Mouse (Mus musculus): ENCODE data around the gene Nacad. TPM values are rescaled to one million over a fixed set of nuclear protein-coding genes. Genes with fewer than 3 reads are reported as not detected.

Gene Nacad
- polyA plus RNA-seq, 1 experiment from 2014 or later = 9.8 TPM

DNA sequence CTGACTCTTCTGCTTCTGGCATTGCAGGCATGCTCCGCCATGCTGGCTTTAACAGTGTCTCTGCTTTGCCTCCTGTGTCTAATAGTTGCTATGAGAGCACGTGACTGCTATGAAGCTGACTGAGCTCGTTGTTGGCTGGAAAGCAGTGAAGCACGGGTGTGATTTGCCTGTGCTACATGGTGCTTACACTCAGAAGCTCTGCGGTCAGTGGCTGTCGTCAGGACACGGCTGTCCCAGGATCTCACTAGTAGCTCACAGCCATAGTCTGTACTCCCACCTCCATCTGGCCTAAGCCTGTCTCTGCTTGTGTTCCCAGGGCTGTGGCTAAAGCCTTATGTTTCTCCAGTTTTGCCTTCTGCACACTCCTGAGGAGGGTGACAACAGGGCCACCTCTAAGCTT lies 17.6 kb downstream of the Nacad start:
- H3K4me1 ChIP-seq = no peaks in the 10 kb centered on the region
- WGBS = 92% methylated on average over 7 of the region's 7 CpGs
- H3K36me3 ChIP-seq (replicated peaks) = peaks cover 97% of the 10 kb centered on the region
- no peak for DNase-seq (ENCODE audit: low spot score)
- no peaks in the 10 kb centered on the region for H3K27me3 ChIP-seq (replicated peaks; ENCODE audit: low read depth, poor library complexity, severe bottlenecking)
- no peaks in the 10 kb centered on the region for H3K9me3 ChIP-seq
- H3K27ac ChIP-seq (replicated peaks) = no peak overlapping the region
- no peak overlapping the region for H3K4me3 ChIP-seq

DNA sequence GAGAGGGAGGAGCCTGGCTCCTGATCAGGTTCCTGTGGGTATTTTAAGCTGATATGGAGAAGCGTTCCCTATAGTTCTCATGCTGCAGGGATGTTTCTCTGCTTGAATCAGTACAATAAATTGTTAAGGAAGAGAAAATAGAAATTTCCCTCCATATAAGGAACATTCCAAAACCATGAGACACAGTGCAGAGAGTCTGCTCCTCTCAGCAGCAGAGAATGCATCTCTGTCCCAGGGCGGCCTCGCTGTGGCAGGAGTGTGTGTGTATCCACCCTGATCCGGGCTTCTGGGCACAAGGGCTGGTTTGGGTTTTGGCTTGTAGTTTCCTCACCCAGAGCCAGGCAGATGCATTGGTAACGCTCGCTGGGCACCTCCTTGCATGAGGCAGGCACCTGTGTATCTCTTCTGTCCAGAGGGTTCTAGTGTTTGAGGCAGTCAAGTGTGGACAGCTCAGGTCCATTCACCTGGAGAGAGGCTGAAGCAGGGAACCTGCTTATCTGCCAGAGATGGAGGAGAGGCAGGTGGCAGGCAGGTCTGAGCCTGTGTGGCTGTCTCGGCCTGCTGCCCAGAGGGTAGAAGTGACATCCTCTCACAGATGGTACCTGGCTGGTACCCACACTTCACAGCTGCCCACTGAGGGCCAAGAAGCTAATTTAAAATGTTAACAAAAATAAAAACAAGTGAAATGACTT lies 18.5 kb downstream of the Nacad start:
- H3K4me1 ChIP-seq = no peaks in the 10 kb centered on the region
- peaks cover 95% of the 10 kb centered on the region for H3K36me3 ChIP-seq (replicated peaks)
- no peak overlapping the region for H3K27ac ChIP-seq (replicated peaks)
- DNase-seq (ENCODE audit: low spot score) = no peak
- H3K9me3 ChIP-seq = no peaks in the 10 kb centered on the region
- WGBS = 97% methylated on average over 7 of the region's 7 CpGs
- H3K27me3 ChIP-seq (replicated peaks; ENCODE audit: low read depth, poor library complexity, severe bottlenecking) = no peaks in the 10 kb centered on the region
- no peak overlapping the region for H3K4me3 ChIP-seq

DNA sequence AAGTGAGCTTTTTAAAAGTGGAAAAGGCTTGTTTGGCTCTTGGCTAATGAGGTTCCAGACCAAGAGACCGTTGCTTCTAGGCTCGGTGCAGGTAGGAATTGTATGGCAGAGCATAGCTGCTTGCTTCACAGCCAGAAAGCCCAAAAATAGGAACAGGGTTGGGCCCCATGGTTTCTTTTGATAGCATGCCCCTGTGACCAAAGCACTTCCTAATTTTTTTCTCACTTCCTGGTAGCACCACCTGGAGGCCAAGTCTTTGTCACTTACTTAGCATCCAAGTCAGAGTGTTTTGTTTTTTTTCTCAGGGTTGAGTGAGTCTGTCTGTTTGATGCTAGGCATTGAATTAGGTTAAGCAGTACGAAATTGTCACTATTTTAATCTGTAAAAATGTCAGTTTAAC lies 19.2 kb downstream of the Nacad start:
- Histone ChIP-seq H3K9me3 (no peaks in the 10 kb centered on the region), H3K27ac (replicated peaks) (no peak overlapping the region), H3K36me3 (replicated peaks) (peaks cover 89% of the 10 kb centered on the region), H3K4me1 (no peaks in the 10 kb centered on the region), H3K4me3 (no peak overlapping the region), H3K27me3 (replicated peaks; ENCODE audit: low read depth, poor library complexity, severe bottlenecking) (no peaks in the 10 kb centered on the region)
- WGBS = 91% methylated on average over 3 of the region's 3 CpGs
- no peak for DNase-seq (ENCODE audit: low spot score)

- Histone ChIP-seq H3K9me3 (no peaks in the 10 kb centered on the region), H3K4me1 (no peaks in the 10 kb centered on the region), H3K27me3 (replicated peaks; ENCODE audit: low read depth, poor library complexity, severe bottlenecking) (no peaks in the 10 kb centered on the region), H3K27ac (replicated peaks) (no peak overlapping the region), H3K36me3 (replicated peaks) (peaks cover 84% of the 10 kb centered on the region), H3K4me3 (no peak overlapping the region)
- no peak for DNase-seq (ENCODE audit: low spot score)
- WGBS = 91% methylated on average over 8 of the region's 8 CpGs
These were observed 20.1 kb downstream of the Nacad start for GRCm38 (mm10) chr11:6585748-6586147.

DNA sequence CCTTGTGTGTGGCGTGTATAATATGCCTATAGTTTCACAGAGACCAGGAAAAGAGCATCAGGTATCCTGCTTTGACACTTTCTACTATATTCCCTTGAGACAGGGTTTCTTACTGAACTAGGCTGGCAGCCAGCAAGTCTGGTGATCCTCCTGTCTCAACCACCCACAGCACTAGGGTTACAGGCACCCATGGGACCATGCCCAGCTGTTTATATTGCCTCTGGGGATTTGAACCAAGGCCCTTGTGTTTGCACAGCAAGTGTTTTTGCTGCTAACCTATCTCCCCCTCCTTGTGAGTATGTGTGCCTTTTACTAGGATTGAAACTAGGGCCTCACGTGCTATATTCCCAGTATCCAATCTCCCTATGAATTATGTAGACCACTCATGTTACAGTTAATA lies 24.3 kb downstream of the Nacad start:
- Histone ChIP-seq H3K9me3 (no peaks in the 10 kb centered on the region), H3K36me3 (replicated peaks) (peaks cover 70% of the 10 kb centered on the region), H3K27me3 (replicated peaks; ENCODE audit: low read depth, poor library complexity, severe bottlenecking) (no peaks in the 10 kb centered on the region), H3K4me3 (no peak overlapping the region), H3K27ac (replicated peaks) (no peak overlapping the region), H3K4me1 (no peaks in the 10 kb centered on the region)
- no peak for DNase-seq (ENCODE audit: low spot score)
- WGBS = 82% methylated on average over 2 of the region's 2 CpGs

- DNase-seq (ENCODE audit: low spot score) = no peak
- no peak overlapping the region for H3K27ac ChIP-seq (replicated peaks)
- H3K36me3 ChIP-seq (replicated peaks) = peaks cover 70% of the 10 kb centered on the region
- WGBS = 88% methylated on average over 4 of the region's 4 CpGs
- no peaks in the 10 kb centered on the region for H3K9me3 ChIP-seq
- H3K4me3 ChIP-seq = no peak overlapping the region
- no peaks in the 10 kb centered on the region for H3K4me1 ChIP-seq
- H3K27me3 ChIP-seq (replicated peaks; ENCODE audit: low read depth, poor library complexity, severe bottlenecking) = no peaks in the 10 kb centered on the region
These were observed 25.6 kb downstream of the Nacad start for GRCm38 (mm10) chr11:6580065-6580750.

DNA sequence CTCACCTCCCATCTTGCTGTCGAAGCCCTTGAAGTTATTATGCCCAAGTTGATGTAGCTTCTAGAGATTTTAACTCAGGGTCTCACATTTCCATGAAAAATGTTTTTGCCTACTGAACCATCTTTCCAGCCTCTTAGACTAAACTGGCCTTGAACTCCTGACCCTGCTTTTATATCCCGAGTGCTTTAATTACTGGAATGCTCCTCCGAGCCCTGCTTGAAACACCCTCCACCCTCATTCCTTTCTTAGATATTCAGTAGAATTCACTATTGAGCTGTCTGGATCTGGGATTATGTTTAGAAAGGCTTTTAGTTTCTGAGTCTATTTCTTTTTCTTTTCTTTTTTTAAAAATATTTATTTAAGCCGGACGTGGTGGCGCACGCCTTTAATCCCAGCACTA lies 26.5 kb downstream of the Nacad start:
- WGBS = 91% methylated on average over 7 of the region's 7 CpGs
- no peak overlapping the region for H3K27ac ChIP-seq (replicated peaks)
- H3K27me3 ChIP-seq (replicated peaks; ENCODE audit: low read depth, poor library complexity, severe bottlenecking) = no peaks in the 10 kb centered on the region
- no peaks in the 10 kb centered on the region for H3K9me3 ChIP-seq
- H3K4me3 ChIP-seq = no peak overlapping the region
- no peak for DNase-seq (ENCODE audit: low spot score)
- H3K4me1 ChIP-seq = no peaks in the 10 kb centered on the region
- H3K36me3 ChIP-seq (replicated peaks) = peaks cover 65% of the 10 kb centered on the region

DNA sequence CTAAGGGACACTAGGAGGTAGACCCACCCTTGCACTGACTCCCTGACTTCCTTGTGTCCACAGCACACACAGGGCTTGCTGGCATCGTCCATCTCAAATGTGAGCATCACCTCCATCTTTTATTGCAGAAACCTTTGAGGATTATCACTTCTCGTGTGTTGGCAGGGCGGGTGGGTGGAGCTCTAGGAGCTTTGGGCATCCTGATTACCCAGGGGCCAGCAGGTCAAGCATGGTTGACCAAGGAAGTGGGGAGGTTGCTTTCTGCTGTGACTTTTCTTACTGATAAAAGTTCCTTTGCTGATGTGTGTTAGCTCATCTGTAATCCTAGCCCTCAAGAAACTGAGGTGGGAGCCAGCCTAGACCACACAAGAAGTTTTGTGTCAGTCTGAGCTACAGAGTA lies 29.7 kb downstream of the Nacad start:
- Histone ChIP-seq H3K27me3 (replicated peaks; ENCODE audit: low read depth, poor library complexity, severe bottlenecking) (no peaks in the 10 kb centered on the region), H3K27ac (replicated peaks) (no peak overlapping the region), H3K4me3 (no peak overlapping the region), H3K4me1 (no peaks in the 10 kb centered on the region), H3K9me3 (no peaks in the 10 kb centered on the region), H3K36me3 (replicated peaks) (peaks cover 72% of the 10 kb centered on the region)
- no peak for DNase-seq (ENCODE audit: low spot score)
- WGBS = 89% methylated on average over 3 of the region's 3 CpGs

GRCm38 (mm10) chr11:6569410-6569777 lies 36.5 kb downstream of the Nacad start:
- peaks cover 80% of the 10 kb centered on the region for H3K36me3 ChIP-seq (replicated peaks)
- DNase-seq (ENCODE audit: low spot score) = no peak
- no peak overlapping the region for H3K27ac ChIP-seq (replicated peaks)
- peaks cover 11% of the 10 kb centered on the region; the same call in 1 of the 2 replicates for H3K4me1 ChIP-seq
- H3K9me3 ChIP-seq = no peaks in the 10 kb centered on the region
- no peaks in the 10 kb centered on the region for H3K27me3 ChIP-seq (replicated peaks; ENCODE audit: low read depth, poor library complexity, severe bottlenecking)
- 57% methylated on average over 3 of the region's 3 CpGs for WGBS
- H3K4me3 ChIP-seq = no peak overlapping the region

- Histone ChIP-seq H3K27ac (replicated peaks) (no peak overlapping the region), H3K36me3 (replicated peaks) (peaks cover 83% of the 10 kb centered on the region)
- 79% methylated on average over 11 of the region's 11 CpGs for whole genome bisulfite sequencing
These were observed 37.1 kb downstream of the Nacad start for GRCm38 (mm10) chr11:6568584-6569409.

DNA sequence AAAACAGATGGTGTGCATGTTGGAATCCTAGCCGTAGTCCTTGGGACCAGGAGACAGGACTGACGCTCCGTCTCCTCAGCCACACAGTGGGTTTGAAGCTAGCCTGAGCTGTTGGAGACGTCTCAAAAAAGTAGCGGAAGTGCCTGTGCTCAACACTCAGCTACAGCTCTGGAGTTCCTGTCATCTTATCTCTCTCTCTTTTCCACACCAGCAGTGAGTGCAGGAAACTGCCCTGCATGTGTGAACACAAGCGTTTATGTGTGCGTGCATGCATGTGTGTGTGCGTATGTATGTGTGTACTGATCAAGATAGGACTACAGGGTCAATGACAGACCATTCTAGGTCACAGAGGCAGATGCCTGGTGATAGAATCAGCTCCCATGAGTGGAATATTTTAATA lies 37.9 kb downstream of the Nacad start:
- H3K4me1 ChIP-seq = peaks cover 11% of the 10 kb centered on the region; the same call in 1 of the 2 replicates
- no peak overlapping the region for H3K27ac ChIP-seq (replicated peaks)
- no peaks in the 10 kb centered on the region for H3K27me3 ChIP-seq (replicated peaks; ENCODE audit: low read depth, poor library complexity, severe bottlenecking)
- H3K9me3 ChIP-seq = no peaks in the 10 kb centered on the region
- 92% methylated on average over 8 of the region's 8 CpGs for WGBS
- H3K36me3 ChIP-seq (replicated peaks) = peaks cover 83% of the 10 kb centered on the region
- H3K4me3 ChIP-seq = no peak overlapping the region
- DNase-seq (ENCODE audit: low spot score) = no peak

More at GRCm38 (mm10) chr11:6568584-6569409, 37.1 kb downstream of the Nacad start:
- no peaks in the 10 kb centered on the region for H3K9me3 ChIP-seq
- no peak for DNase-seq (ENCODE audit: low spot score)
- H3K4me1 ChIP-seq = peaks cover 11% of the 10 kb centered on the region; the same call in 1 of the 2 replicates
- no peaks in the 10 kb centered on the region for H3K27me3 ChIP-seq (replicated peaks; ENCODE audit: low read depth, poor library complexity, severe bottlenecking)
- H3K4me3 ChIP-seq = no peak overlapping the region

DNA sequence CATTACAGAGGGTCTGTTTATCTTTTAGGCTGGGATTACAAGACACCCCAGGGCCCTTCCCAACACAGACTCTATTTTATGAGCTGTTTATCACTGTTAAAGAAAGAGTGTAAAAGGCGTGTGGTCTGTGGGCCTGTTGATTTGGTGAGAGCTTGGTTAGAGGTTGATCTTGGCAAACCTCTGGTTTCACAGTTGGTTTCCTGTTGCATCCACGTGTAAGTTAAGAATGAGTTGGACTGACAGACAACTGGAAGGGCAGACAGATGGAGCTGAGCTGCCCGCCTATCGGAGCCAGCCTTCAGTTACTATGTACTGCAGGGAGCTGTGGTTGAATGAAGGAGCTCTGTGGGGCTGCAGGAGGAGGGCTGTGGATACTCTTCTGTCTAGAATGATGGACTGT lies 39.4 kb downstream of the Nacad start:
- WGBS = 92% methylated on average over 4 of the region's 4 CpGs
- peaks cover 11% of the 10 kb centered on the region; the same call in 1 of the 2 replicates for H3K4me1 ChIP-seq
- no peak for DNase-seq (ENCODE audit: low spot score)
- H3K27me3 ChIP-seq (replicated peaks; ENCODE audit: low read depth, poor library complexity, severe bottlenecking) = no peaks in the 10 kb centered on the region
- no peaks in the 10 kb centered on the region for H3K9me3 ChIP-seq
- H3K4me3 ChIP-seq = no peak overlapping the region
- H3K27ac ChIP-seq (replicated peaks) = no peak overlapping the region
- H3K36me3 ChIP-seq (replicated peaks) = peaks cover 83% of the 10 kb centered on the region
